Mouse (Mus musculus): Measurements from ENCODE around the gene Atg14.
"Not testable (repeated sequence)": the region's sequence is repeated elsewhere in the genome, so short reads cannot be mapped to it uniquely, and the experiment has no call there.

The Atg14 gene

DNA sequence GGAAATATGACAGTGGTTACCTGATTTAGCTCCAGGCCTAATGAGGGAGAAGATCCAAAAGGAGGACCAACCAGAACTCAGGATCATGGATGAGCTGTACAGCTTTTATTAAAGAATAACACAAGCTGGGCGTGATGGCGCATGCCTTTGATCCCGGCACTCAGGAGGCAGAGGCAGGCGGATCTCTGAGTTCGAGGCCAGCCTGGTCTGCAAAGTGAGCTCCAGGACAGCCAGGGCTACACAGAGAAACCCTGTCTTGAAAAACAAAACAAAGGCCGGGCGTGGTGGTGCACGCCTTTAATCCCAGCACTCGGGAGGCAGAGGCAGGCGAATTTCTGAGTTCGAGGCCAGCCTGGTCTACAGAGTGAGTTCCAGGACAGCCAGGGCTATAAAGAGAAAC lies at the start of gene Atg14:
Gene Atg14, minus strand, starts transcription at position 101 of the 400 bp plus-strand sequence.
- peaks cover 18% of the 10 kb centered on the region for H3K36me3 ChIP-seq (ENCODE audit: insufficient read depth, low read length)
- peaks cover 55% of the 10 kb centered on the region for H3K4me1 ChIP-seq (replicated peaks; ENCODE audit: low read depth, low read length)

DNA sequence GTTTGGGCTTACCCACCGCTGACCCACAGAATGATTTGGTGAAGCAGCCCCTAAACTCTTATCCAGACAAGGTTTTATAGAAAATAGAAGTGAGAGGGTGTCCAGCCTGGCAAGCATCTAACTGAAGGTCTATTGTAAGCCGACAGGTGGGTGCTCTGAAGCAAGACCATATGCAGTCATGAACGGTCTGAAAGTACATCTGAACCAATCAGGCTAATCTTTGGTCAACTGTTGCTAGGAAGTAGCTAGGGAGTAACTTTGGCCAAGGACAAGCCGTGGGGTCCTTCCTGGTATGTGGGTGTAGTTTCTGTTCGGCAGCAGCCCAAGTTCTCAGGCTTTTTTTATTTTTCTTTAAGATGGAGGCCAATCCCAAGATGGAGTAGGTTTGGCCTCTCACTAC lies 48.4 kb upstream of the Atg14 start:
- Histone ChIP-seq H3K36me3 (ENCODE audit: insufficient read depth, low read length) (no peaks in the 10 kb centered on the region), H3K4me1 (replicated peaks; ENCODE audit: low read depth, low read length) (peaks cover 10% of the 10 kb centered on the region), H3K9me3 (ENCODE audit: low read length) (0 out of 2 replicates have a peak, but pooled peaks cover 4% of the 10 kb centered on the region), H3K4me3 (replicated peaks; ENCODE audit: low read length) (no peak overlapping the region), H3K27me3 (ENCODE audit: insufficient read depth, low read length) (no peaks in the 10 kb centered on the region)
- TF ChIP-seq POU5F1 (IDR thresholded peaks at IDR 0.05; ENCODE audit: borderline replicate concordance, low read length) (no peak), CTCF (conservative IDR thresholded peaks at IDR 0.05; ENCODE audit: low read length) (no peak), NANOG (IDR thresholded peaks at IDR 0.05; ENCODE audit: borderline replicate concordance, low read length) (no peak)

More for the DNA sequence above, at the start of gene Atg14:
- H3K9me3 ChIP-seq (ENCODE audit: low read length); H3K27me3 ChIP-seq (ENCODE audit: insufficient read depth, low read length): not testable (repeated sequence)
- H3K4me3 ChIP-seq (replicated peaks; ENCODE audit: low read length): peak within 1 kb of the TSS; percentile 39; the same call in 1 of the 2 replicates

GRCm38 (mm10) chr14:47613254-47613653 lies 42.8 kb upstream of the Atg14 start:
- H3K9me3 ChIP-seq (ENCODE audit: low read length): 0 out of 2 replicates have a peak, but pooled peaks cover 4% of the 10 kb centered on the region
- TF ChIP-seq CTCF (conservative IDR thresholded peaks at IDR 0.05; ENCODE audit: low read length): no peak
- no peak for TF ChIP-seq NANOG (IDR thresholded peaks at IDR 0.05; ENCODE audit: borderline replicate concordance, low read length)
- no peak for TF ChIP-seq POU5F1 (IDR thresholded peaks at IDR 0.05; ENCODE audit: borderline replicate concordance, low read length)

DNA sequence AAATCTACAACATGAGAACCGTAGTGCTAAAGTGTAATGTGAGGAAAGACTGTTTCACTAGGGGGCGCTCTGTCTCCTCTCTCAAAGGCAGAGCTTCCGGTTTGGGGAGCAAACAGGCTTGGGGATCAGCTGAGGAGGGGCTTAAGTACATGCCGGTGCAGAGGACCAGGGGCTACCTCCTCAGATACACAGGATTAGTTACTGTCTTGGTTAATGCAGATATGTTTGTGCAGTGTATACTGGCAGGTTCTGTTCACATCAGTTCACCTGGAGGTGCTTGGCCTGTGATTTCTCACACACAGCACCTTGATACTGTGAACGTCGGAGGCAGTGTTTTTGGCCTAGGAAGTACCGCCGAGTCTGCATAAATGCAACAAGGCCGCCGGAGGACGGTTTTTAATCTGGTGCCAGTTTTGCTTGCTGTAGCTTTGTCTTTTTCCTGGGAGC lies 27.5 kb upstream of the Atg14 start:
- no peaks in the 10 kb centered on the region for H3K27me3 ChIP-seq (ENCODE audit: insufficient read depth, low read length)
- no peaks in the 10 kb centered on the region for H3K36me3 ChIP-seq (ENCODE audit: insufficient read depth, low read length)
- no peaks in the 10 kb centered on the region for H3K9me3 ChIP-seq (ENCODE audit: low read length)
- peak overlapping the region; percentile 53; the same call in 1 of the 2 replicates for H3K4me3 ChIP-seq (replicated peaks; ENCODE audit: low read length)
- peaks cover 9% of the 10 kb centered on the region; the same call in 1 of the 2 replicates for H3K4me1 ChIP-seq (replicated peaks; ENCODE audit: low read depth, low read length)
- TF ChIP-seq NANOG (IDR thresholded peaks at IDR 0.05; ENCODE audit: borderline replicate concordance, low read length) (no peak), POU5F1 (IDR thresholded peaks at IDR 0.05; ENCODE audit: borderline replicate concordance, low read length) (no peak), CTCF (conservative IDR thresholded peaks at IDR 0.05; ENCODE audit: low read length) (peak; percentile 36; the same call in 1 of the 2 replicates)

More at GRCm38 (mm10) chr14:47613254-47613653, 42.8 kb upstream of the Atg14 start:
- no peaks in the 10 kb centered on the region for H3K27me3 ChIP-seq (ENCODE audit: insufficient read depth, low read length)
- no peak overlapping the region for H3K4me3 ChIP-seq (replicated peaks; ENCODE audit: low read length)
- H3K36me3 ChIP-seq (ENCODE audit: insufficient read depth, low read length): no peaks in the 10 kb centered on the region
- peaks cover 12% of the 10 kb centered on the region for H3K4me1 ChIP-seq (replicated peaks; ENCODE audit: low read depth, low read length)

DNA sequence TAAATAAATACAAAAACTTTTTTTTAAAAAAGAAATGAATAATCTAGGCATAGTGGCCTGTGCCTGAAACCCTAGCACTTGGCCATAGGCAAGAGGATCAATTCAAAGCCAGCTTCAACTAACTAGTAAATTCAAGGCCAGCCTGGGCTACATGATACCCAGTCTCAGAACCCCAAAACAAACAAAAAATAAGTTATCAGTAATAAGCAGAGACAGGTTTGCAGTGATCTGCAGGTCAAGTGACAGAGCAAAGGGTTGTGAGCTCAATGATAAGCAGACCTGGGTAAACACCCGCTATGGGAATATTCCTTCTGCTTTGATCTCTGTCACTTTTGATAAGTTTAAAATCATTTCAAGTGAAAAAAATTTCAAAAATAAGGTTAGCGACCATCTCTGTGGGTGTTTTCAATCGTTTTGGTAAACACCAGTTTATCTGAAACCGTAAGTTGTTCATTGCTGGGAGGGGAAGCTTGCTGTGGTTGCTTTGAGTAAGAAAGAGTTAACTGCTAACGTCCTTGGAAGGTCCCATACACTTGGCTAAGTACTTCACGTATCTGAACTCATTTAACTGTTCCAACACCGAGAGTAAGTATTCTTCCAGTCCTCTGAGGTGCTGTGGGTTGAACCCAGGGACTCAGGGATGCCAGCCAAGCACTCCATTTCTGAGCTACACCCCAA lies 24.1 kb upstream of the Atg14 start:
- H3K4me1 ChIP-seq (replicated peaks; ENCODE audit: low read depth, low read length): peaks cover 11% of the 10 kb centered on the region; the same call in 1 of the 2 replicates
- H3K4me3 ChIP-seq (replicated peaks; ENCODE audit: low read length): no peak overlapping the region
- H3K9me3 ChIP-seq (ENCODE audit: low read length): no peaks in the 10 kb centered on the region
- no peaks in the 10 kb centered on the region for H3K27me3 ChIP-seq (ENCODE audit: insufficient read depth, low read length)
- TF ChIP-seq POU5F1 (IDR thresholded peaks at IDR 0.05; ENCODE audit: borderline replicate concordance, low read length) (no peak), CTCF (conservative IDR thresholded peaks at IDR 0.05; ENCODE audit: low read length) (no peak), NANOG (IDR thresholded peaks at IDR 0.05; ENCODE audit: borderline replicate concordance, low read length) (no peak)
- no peaks in the 10 kb centered on the region for H3K36me3 ChIP-seq (ENCODE audit: insufficient read depth, low read length)

GRCm38 (mm10) chr14:47590391-47590975 lies 20.0 kb upstream of the Atg14 start:
- Histone ChIP-seq H3K36me3 (ENCODE audit: insufficient read depth, low read length) (no peaks in the 10 kb centered on the region), H3K9me3 (ENCODE audit: low read length) (no peaks in the 10 kb centered on the region), H3K4me3 (replicated peaks; ENCODE audit: low read length) (no peak overlapping the region), H3K27me3 (ENCODE audit: insufficient read depth, low read length) (no peaks in the 10 kb centered on the region), H3K4me1 (replicated peaks; ENCODE audit: low read depth, low read length) (peaks cover 8% of the 10 kb centered on the region; the same call in 1 of the 2 replicates)
- TF ChIP-seq NANOG (IDR thresholded peaks at IDR 0.05; ENCODE audit: borderline replicate concordance, low read length) (no peak), POU5F1 (IDR thresholded peaks at IDR 0.05; ENCODE audit: borderline replicate concordance, low read length) (no peak), CTCF (conservative IDR thresholded peaks at IDR 0.05; ENCODE audit: low read length) (no peak)

GRCm38 (mm10) chr14:47589444-47589843 lies 19.0 kb upstream of the Atg14 start:
- Histone ChIP-seq H3K4me1 (replicated peaks; ENCODE audit: low read depth, low read length) (peaks cover 8% of the 10 kb centered on the region; the same call in 1 of the 2 replicates), H3K9me3 (ENCODE audit: low read length) (no peaks in the 10 kb centered on the region), H3K4me3 (replicated peaks; ENCODE audit: low read length) (no peak overlapping the region), H3K27me3 (ENCODE audit: insufficient read depth, low read length) (no peaks in the 10 kb centered on the region), H3K36me3 (ENCODE audit: insufficient read depth, low read length) (no peaks in the 10 kb centered on the region)
- TF ChIP-seq CTCF (conservative IDR thresholded peaks at IDR 0.05; ENCODE audit: low read length) (no peak), NANOG (IDR thresholded peaks at IDR 0.05; ENCODE audit: borderline replicate concordance, low read length) (no peak), POU5F1 (IDR thresholded peaks at IDR 0.05; ENCODE audit: borderline replicate concordance, low read length) (no peak)

DNA sequence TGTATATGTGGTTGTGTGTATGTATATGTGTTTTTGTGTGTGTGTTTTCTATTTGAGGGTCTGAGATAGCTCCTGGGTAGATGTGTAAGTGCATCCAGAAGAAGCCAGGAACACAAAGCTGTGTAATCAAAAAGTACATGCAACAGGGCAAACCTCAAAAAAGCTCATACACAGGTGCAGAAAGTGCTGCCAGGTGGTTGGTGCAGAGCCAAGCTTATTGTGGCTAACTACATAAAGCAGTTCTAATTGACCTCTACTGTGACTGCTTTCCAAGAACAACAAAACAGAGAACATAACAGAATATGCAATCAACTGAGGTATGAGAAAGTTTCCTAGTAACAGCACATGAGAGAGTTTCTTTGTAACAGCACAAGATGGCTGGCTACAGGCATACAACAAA lies 13.9 kb upstream of the Atg14 start:
- Histone ChIP-seq H3K4me3 (replicated peaks; ENCODE audit: low read length) (no peak overlapping the region), H3K4me1 (replicated peaks; ENCODE audit: low read depth, low read length) (peaks cover 21% of the 10 kb centered on the region), H3K36me3 (ENCODE audit: insufficient read depth, low read length) (no peaks in the 10 kb centered on the region), H3K27me3 (ENCODE audit: insufficient read depth, low read length) (no peaks in the 10 kb centered on the region), H3K9me3 (ENCODE audit: low read length) (no peaks in the 10 kb centered on the region)
- TF ChIP-seq CTCF (conservative IDR thresholded peaks at IDR 0.05; ENCODE audit: low read length) (no peak), NANOG (IDR thresholded peaks at IDR 0.05; ENCODE audit: borderline replicate concordance, low read length) (no peak), POU5F1 (IDR thresholded peaks at IDR 0.05; ENCODE audit: borderline replicate concordance, low read length) (no peak)

Measured in E14TG2a.4 (cell line).